Mouse (Mus musculus) heart, embryonic 16.5 days (tissue): ENCODE measurements at regions not wholly inside any gene's neighbourhood (a gene's known extent, or its start where the extent isn't known, plus 50 kb on each side); places are given as distances from the start of the nearest gene placed in this dataset.
A peak's percentile ranks its signal among the peaks of the same experiment; 100 is the strongest.

Experiments
- ATAC-seq: fragments of 200-750 bp; cut with Nextera tagmentation; replicated peaks from 2 replicates; pipeline ENCODE4 v1.8.0; 2017; ENCODE audit warnings: moderate number of reproducible peaks; ENCODE audit not compliant: insufficient read depth, low FRiP score; ENCODE audit errors: extremely low read depth
- H3K27ac ChIP-seq: fragments of 300-500 bp; sonication (generic); 2 replicates; pipeline ENCODE4 v1.5.1; 2014; ENCODE audit warnings: mild to moderate bottlenecking, low read length, control low read depth, moderate library complexity
- H3K27me3 ChIP-seq: fragments of 300-500 bp; sonication (generic); 2 replicates; pipeline ENCODE4 v1.6.1; 2014; ENCODE audit warnings: low read length, mixed read lengths; ENCODE audit not compliant: control insufficient read depth, insufficient read depth
- H3K36me3 ChIP-seq: fragments of 300-500 bp; sonication (generic); 2 replicates; pipeline ENCODE4 v1.6.1; 2014; ENCODE audit not compliant: control insufficient read depth, insufficient read depth
- H3K4me1 ChIP-seq: fragments of 300-500 bp; sonication (generic); 2 replicates; pipeline ENCODE4 v1.6.1; 2014; ENCODE audit warnings: low read length, mixed read lengths; ENCODE audit not compliant: control insufficient read depth, insufficient read depth
- H3K4me2 ChIP-seq: fragments of 300-500 bp; sonication (generic); 2 replicates; pipeline ENCODE4 v1.6.1; 2014; ENCODE audit warnings: low read depth, mild to moderate bottlenecking, control low read depth, low read length
- H3K4me3 ChIP-seq: fragments of 300-500 bp; sonication (generic); 2 replicates; pipeline ENCODE4 v1.5.1; 2014; ENCODE audit warnings: mild to moderate bottlenecking, control low read depth, low read length
- H3K9ac ChIP-seq: fragments of 300-500 bp; sonication (generic); 2 replicates; pipeline ENCODE4 v1.6.1; 2014; ENCODE audit warnings: low read length, control low read depth
- H3K9me3 ChIP-seq: fragments of 300-500 bp; sonication (generic); replicated peaks from 2 replicates; pipeline ENCODE4 v1.6.1; 2016; ENCODE audit warnings: low read length; ENCODE audit not compliant: control insufficient read depth
- WGBS: fragments of 180-500 bp; shearing (Covaris S2); extraction: QIAGEN DNeasy Blood & Tissue Kit; methylation state at CpG from one replicate; pipeline ENCODE4 v1.1.7; 2014; 5-methylcytosine and 5-hydroxymethylcytosine counted together

DNA sequence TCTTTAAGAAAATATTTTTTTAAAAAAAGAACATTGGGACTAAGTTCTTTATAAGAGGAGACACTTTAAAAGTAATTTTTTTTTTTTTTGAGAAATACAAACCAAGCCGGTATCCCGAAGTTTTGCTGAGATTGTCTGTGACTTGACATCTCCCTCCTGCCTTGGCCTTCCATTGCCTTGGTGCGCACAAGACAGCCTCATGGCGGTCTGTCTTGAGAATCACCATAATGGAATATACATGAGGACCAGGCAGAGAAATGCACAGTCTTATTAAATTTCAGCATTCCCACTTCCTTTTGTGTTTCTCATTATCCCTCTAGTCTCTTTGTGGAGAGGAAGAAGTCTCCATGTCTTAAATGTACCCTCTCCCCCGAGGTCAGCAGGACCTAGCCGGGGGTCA, 244.7 kb upstream of the Tsc22d2 start:
- WGBS = 90% methylated on average over 6 of the region's 6 CpGs
- H3K27me3 ChIP-seq = no peaks in the 10 kb centered on the region
- H3K27ac ChIP-seq = no peak overlapping the region
- no peak overlapping the region for H3K9ac ChIP-seq
- no peaks in the 10 kb centered on the region for H3K9me3 ChIP-seq
- H3K36me3 ChIP-seq = no peaks in the 10 kb centered on the region
- peaks cover 20% of the 10 kb centered on the region for H3K4me1 ChIP-seq
- no peak overlapping the region for H3K4me3 ChIP-seq
- no peak for ATAC-seq
- no peak overlapping the region for H3K4me2 ChIP-seq

- WGBS = 80% methylated on average over 5 of the region's 5 CpGs
- no peak overlapping the region for H3K9ac ChIP-seq
Observed at GRCm38 (mm10) chr3:58172096-58172495, 242.4 kb upstream of the Tsc22d2 start.

GRCm38 (mm10) chr3:58173821-58174220, 240.7 kb upstream of the Tsc22d2 start:
- Histone ChIP-seq H3K4me1 (0 out of 2 replicates have a peak, but pooled peaks cover 2% of the 10 kb centered on the region), H3K9ac (no peak overlapping the region), H3K4me3 (no peak overlapping the region), H3K36me3 (no peaks in the 10 kb centered on the region), H3K4me2 (no peak overlapping the region), H3K27ac (no peak overlapping the region), H3K9me3 (no peaks in the 10 kb centered on the region), H3K27me3 (no peaks in the 10 kb centered on the region)
- ATAC-seq = no peak
- 91% methylated on average over 1 of the region's 1 CpGs for WGBS

More at GRCm38 (mm10) chr3:58172096-58172495, 242.4 kb upstream of the Tsc22d2 start:
- Histone ChIP-seq H3K4me2 (no peak overlapping the region), H3K27ac (no peak overlapping the region), H3K4me3 (no peak overlapping the region), H3K4me1 (peaks cover 2% of the 10 kb centered on the region), H3K9me3 (no peaks in the 10 kb centered on the region), H3K36me3 (no peaks in the 10 kb centered on the region), H3K27me3 (no peaks in the 10 kb centered on the region)
- no peak for ATAC-seq

- H3K4me2 ChIP-seq = peak overlapping the region; percentile 11
- H3K4me3 ChIP-seq = no peak overlapping the region
- peaks cover 14% of the 10 kb centered on the region for H3K4me1 ChIP-seq
- peak; percentile 96 for ATAC-seq
- H3K27ac ChIP-seq = peak overlapping the region; percentile 84
- H3K9me3 ChIP-seq = no peaks in the 10 kb centered on the region
- WGBS = 13% methylated on average over 3 of the region's 3 CpGs
- no peaks in the 10 kb centered on the region for H3K36me3 ChIP-seq
- H3K27me3 ChIP-seq = no peaks in the 10 kb centered on the region
- peak overlapping the region; percentile 0 for H3K9ac ChIP-seq
Observed at GRCm38 (mm10) chr3:58181715-58182114, 232.8 kb upstream of the Tsc22d2 start.

DNA sequence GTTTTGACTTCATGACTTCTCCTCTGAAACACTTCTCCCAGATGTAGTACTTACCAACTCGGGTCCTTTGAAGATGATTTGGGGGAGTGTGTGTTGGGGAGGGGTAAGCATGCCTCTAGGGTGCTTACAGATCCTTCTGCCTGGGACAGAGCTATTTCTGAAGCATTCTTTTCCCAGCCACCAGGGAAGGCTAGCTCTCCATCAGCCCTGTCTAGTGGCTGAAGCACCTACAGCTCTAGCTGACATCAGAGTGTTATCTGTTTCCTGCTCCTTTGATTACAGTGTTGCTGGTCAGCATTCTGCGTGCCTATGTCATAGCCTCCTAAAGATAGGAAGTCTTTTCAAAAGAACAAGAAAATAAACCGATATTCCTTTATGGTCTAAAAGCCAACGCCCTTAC, 232.2 kb upstream of the Tsc22d2 start:
- Histone ChIP-seq H3K27ac (peak overlapping the region; percentile 96), H3K4me3 (0 out of 2 replicates have a peak overlapping the region, but pooled peaks have one; percentile 18), H3K4me2 (peak overlapping the region; percentile 57), H3K9ac (peak overlapping the region; percentile 59), H3K27me3 (no peaks in the 10 kb centered on the region), H3K4me1 (peaks cover 14% of the 10 kb centered on the region), H3K36me3 (no peaks in the 10 kb centered on the region), H3K9me3 (no peaks in the 10 kb centered on the region)
- 20% methylated on average over 4 of the region's 4 CpGs for WGBS
- ATAC-seq = peak; percentile 94

DNA sequence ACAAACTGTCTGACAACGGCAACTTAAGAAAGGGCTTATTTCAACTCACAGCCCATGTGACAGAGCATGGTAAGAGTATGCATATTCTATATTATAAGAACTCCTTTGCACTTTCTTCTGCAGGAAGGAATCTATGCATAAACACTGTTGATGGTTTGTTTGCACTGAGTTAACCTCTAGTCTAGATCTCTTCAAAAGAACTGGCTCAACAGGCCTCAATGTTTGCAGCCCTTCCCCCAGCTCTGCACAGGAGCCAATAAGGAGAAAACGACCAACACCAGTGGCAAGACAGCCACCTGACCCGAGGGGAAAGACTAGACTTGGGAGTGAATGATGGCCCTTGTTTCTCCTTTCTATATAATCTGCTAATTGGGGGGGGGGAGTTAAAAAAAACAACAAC, 231.2 kb upstream of the Tsc22d2 start:
- peaks cover 12% of the 10 kb centered on the region for H3K4me1 ChIP-seq
- 58% methylated on average over 3 of the region's 3 CpGs for WGBS
- H3K4me3 ChIP-seq = no peak overlapping the region
- no peaks in the 10 kb centered on the region for H3K27me3 ChIP-seq
- no peak overlapping the region for H3K4me2 ChIP-seq
- H3K9me3 ChIP-seq = no peaks in the 10 kb centered on the region
- H3K36me3 ChIP-seq = no peaks in the 10 kb centered on the region
- no peak overlapping the region for H3K27ac ChIP-seq
- H3K9ac ChIP-seq = no peak overlapping the region
- no peak for ATAC-seq

- H3K27ac ChIP-seq = no peak overlapping the region
- no peaks in the 10 kb centered on the region for H3K36me3 ChIP-seq
- H3K9me3 ChIP-seq = no peaks in the 10 kb centered on the region
- no peak overlapping the region for H3K4me3 ChIP-seq
- ATAC-seq = no peak
- H3K4me2 ChIP-seq = no peak overlapping the region
- H3K4me1 ChIP-seq = no peaks in the 10 kb centered on the region
- no peak overlapping the region for H3K9ac ChIP-seq
- H3K27me3 ChIP-seq = no peaks in the 10 kb centered on the region
- 81% methylated on average over 6 of the region's 6 CpGs for WGBS
Observed at GRCm38 (mm10) chr3:58200462-58200861, 214.1 kb upstream of the Tsc22d2 start.

DNA sequence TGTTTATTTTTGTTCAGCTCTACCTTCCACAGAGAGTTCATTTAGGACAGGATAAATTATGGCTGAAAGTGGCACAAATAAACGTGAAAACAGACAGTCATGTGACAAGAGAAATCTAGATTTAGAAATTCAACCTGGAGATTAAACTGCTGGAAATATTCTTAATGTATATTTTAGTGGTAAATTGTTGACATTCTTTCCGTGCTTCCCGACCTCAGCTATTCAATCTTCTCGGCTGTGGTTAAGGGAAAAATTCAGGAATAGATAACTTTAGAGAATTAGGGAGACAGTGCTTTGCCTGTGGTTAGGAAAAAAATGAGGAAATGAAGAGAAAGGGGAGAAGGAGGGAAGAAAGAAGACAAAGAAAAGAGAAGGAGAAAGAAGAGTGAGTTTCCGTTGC, 211.7 kb upstream of the Tsc22d2 start:
- Histone ChIP-seq H3K4me2 (no peak overlapping the region), H3K4me3 (no peak overlapping the region), H3K27me3 (no peaks in the 10 kb centered on the region), H3K9ac (no peak overlapping the region), H3K36me3 (no peaks in the 10 kb centered on the region), H3K9me3 (no peaks in the 10 kb centered on the region), H3K4me1 (peaks cover 6% of the 10 kb centered on the region; the same call in 1 of the 2 replicates), H3K27ac (no peak overlapping the region)
- ATAC-seq = no peak
- WGBS = 51% methylated on average over 5 of the region's 5 CpGs

DNA sequence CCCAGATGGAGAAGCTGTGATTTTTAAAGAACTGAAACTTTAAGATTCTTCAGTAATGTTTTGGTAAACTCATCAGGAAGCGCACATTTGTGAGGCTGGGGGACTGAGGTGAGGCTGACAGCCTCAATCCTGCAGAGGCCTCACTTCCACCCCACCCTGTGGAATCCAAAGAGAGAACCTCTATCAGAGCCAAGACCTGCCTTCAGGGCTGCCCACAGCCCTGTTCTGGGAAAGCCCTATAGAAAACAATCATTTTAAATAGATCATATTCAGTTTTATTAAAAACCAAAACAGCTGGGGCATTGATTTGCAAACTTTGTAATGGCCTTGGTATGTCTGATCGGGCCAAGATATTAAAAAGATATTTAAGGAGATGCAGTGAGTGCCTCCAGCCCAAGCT, 210.7 kb upstream of the Tsc22d2 start:
- no peak overlapping the region for H3K4me2 ChIP-seq
- no peak overlapping the region for H3K9ac ChIP-seq
- no peak for ATAC-seq
- H3K4me1 ChIP-seq = peaks cover 6% of the 10 kb centered on the region; the same call in 1 of the 2 replicates
- no peaks in the 10 kb centered on the region for H3K36me3 ChIP-seq
- WGBS = 73% methylated on average over 2 of the region's 2 CpGs
- no peak overlapping the region for H3K4me3 ChIP-seq
- no peak overlapping the region for H3K27ac ChIP-seq
- H3K9me3 ChIP-seq = no peaks in the 10 kb centered on the region
- no peaks in the 10 kb centered on the region for H3K27me3 ChIP-seq
